In the genomic region with DNA sequence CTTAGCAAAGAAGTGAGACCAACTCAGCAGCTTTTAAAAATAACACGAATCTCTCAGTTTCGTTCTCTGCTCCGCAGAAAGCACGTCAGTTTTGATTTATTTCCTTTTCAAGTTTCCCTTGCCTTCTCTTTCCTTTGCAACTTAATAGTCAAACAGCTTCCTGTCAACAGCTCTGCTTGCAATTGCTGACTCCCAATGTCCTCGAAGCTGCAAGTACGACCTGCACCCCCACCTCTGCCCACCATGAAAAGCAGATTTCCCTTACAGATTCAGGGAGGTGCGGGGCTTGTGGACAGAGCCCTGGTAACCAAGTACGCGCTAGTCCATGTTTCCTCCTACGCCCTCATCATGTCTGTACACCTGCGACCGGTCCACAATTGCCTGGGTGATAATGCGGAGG, we compare ENCODE assay signal across 11 mouse cellular contexts.
DNase-seq lines count a peak whose midpoint lies in the region; ATAC-seq and TF ChIP-seq lines count a peak whose summit lies in the region.
"Had no signal": no experiment of that assay in that cellular context is flagged by ENCODE, and none has a peak within 500 bp of the region (broad histone marks: within the 10 kb centered on the region; RNA-seq: fewer than 3 reads in every experiment).

No protein-coding gene starts in this region.

- no peak for TF ChIP-seq CTCF in heart, postnatal 0 days (IDR thresholded peaks at IDR 0.05; ENCODE audit: low read depth)
- TF ChIP-seq CTCF in spleen, adult 2 months (IDR thresholded peaks at IDR 0.05; ENCODE audit: extremely low read depth, insufficient read depth, insufficient read length, insufficient replicate concordance), result no peak

- no peak for TF ChIP-seq POLR2A in spleen, adult 2 months (IDR thresholded peaks at IDR 0.05; ENCODE audit: low read depth, low read length)

- WGBS in heart, postnatal 0 days, result 36% methylated on average over 13 of the region's 13 CpGs
- 8% methylated on average over 13 of the region's 13 CpGs for WGBS in spleen, adult 2 months
- WGBS in limb, embryonic 10.5 days, result 56% methylated on average over 13 of the region's 13 CpGs

- TF ChIP-seq EP300 in heart, postnatal 0 days (IDR thresholded peaks at IDR 0.05; ENCODE audit: low read depth), result no peak

- H3K27me3 ChIP-seq in heart, postnatal 0 days (ENCODE audit: control insufficient read depth, insufficient read depth, low read length), result no peaks in the 10 kb centered on the region
- H3K27me3 ChIP-seq in spleen, adult 2 months (ENCODE audit: control insufficient read depth, insufficient read depth, low read length), result no peaks in the 10 kb centered on the region
- H3K27me3 ChIP-seq in limb, embryonic 10.5 days (ENCODE audit: low read depth, poor library complexity, severe bottlenecking), result no peaks in the 10 kb centered on the region

- ATAC-seq in heart, postnatal 0 days (ENCODE audit: insufficient read depth, low read depth), result no peak

- no peaks in the 10 kb centered on the region for H3K9me3 ChIP-seq in heart, postnatal 0 days (replicated peaks; ENCODE audit: control insufficient read depth, low read length)
- no peaks in the 10 kb centered on the region for H3K9me3 ChIP-seq in limb, embryonic 10.5 days (replicated peaks)

- H3K4me3 ChIP-seq in heart, postnatal 0 days (ENCODE audit: low read depth, low read length), result peak overlapping the region; percentile 24; the same call in 1 of the 2 replicates
- H3K4me3 ChIP-seq in spleen, adult 2 months (ENCODE audit: extremely low read depth, insufficient read depth, insufficient read length), result peak overlapping the region; percentile 32; the same call in 1 of the 2 replicates
- peak overlapping the region; percentile 27 for H3K4me3 ChIP-seq in limb, embryonic 10.5 days

- peak overlapping the region; percentile 52 for H3K4me2 ChIP-seq in heart, postnatal 0 days (ENCODE audit: low read depth, low read length)

- H3K27ac ChIP-seq in heart, postnatal 0 days (ENCODE audit: low read depth), result no peak overlapping the region
- H3K27ac ChIP-seq in spleen, adult 2 months (ENCODE audit: insufficient read depth, low read length), result no peak overlapping the region
- H3K27ac ChIP-seq in limb, embryonic 10.5 days, result 0 out of 2 replicates have a peak overlapping the region, but pooled peaks have one; percentile 21

- H3K4me1 ChIP-seq in heart, postnatal 0 days (ENCODE audit: control insufficient read depth, insufficient read depth), result no peaks in the 10 kb centered on the region; the same call in 1 of the 2 replicates
- H3K4me1 ChIP-seq in spleen, adult 2 months (ENCODE audit: control insufficient read depth, insufficient read depth, insufficient read length), result no peaks in the 10 kb centered on the region
- H3K4me1 ChIP-seq in limb, embryonic 10.5 days, result peaks cover 29% of the 10 kb centered on the region

- no peaks in the 10 kb centered on the region for H3K36me3 ChIP-seq in heart, postnatal 0 days (replicated peaks; ENCODE audit: control insufficient read depth, insufficient read depth, low read length)
- H3K36me3 ChIP-seq in spleen, adult 2 months (ENCODE audit: control insufficient read depth, insufficient read depth, low read length), result no peaks in the 10 kb centered on the region
- no peaks in the 10 kb centered on the region for H3K36me3 ChIP-seq in limb, embryonic 10.5 days

- no peak for DNase-seq in heart, postnatal 0 days (ENCODE audit: low spot score)
- no peak for DNase-seq in heart, adult 18-20 months
- DNase-seq in spleen, adult 2 months (ENCODE audit: low read depth in 1 of 2, low spot score in 2 of 2), result no peak
- no peak for DNase-seq in spleen, postnatal 36 days (ENCODE audit: low spot score in 2 of 2)
- DNase-seq in limb, embryonic 10.5 days (ENCODE audit: low spot score), result no peak
- no peak for DNase-seq in T-cell, adult 2 months (ENCODE audit: low spot score)
- DNase-seq in retina, postnatal 1 day, result no peak
- DNase-seq: cerebellum, adult 11 months; lung, postnatal 14 days; right cerebral cortex, postnatal 14 days; thymus, postnatal 36 days had no signal

- H3K9ac ChIP-seq in heart, postnatal 0 days (replicated peaks; ENCODE audit: low read depth, low read length), result no peak overlapping the region
